Mouse (Mus musculus): Measurements from ENCODE around the gene Fam166a. TPM values are rescaled to one million over a fixed set of nuclear protein-coding genes. Genes with fewer than 3 reads are reported as not detected.

The Fam166a gene
- polyA plus RNA-seq, 1 experiment from 2014 or later, result 1.0 TPM

Other genes starting within 250 kb of the Fam166a start
- 62.6 and 69.8 TPM in 2 replicates for gene Mrpl41, start 243.6 kb upstream of the Fam166a start, polyA plus RNA-seq (2015; fragmentation: Nextera tagmentation; extraction: Ambion mirVana)
- gene Pnpla7, start 242.7 kb upstream of the Fam166a start, polyA plus RNA-seq (2015; fragmentation: Nextera tagmentation; extraction: Ambion mirVana), result 12.2 and 13.5 TPM in 2 replicates
- 8.3 and 9.7 TPM in 2 replicates for gene Nsmf, start 164.4 kb upstream of the Fam166a start, polyA plus RNA-seq (2015; fragmentation: Nextera tagmentation; extraction: Ambion mirVana)
- gene Entpd8, start 138.4 kb upstream of the Fam166a start, polyA plus RNA-seq (2015; fragmentation: Nextera tagmentation; extraction: Ambion mirVana), result 5.3 and 6.8 TPM in 2 replicates
- gene Noxa1, start 123.6 kb upstream of the Fam166a start, polyA plus RNA-seq (2015; fragmentation: Nextera tagmentation; extraction: Ambion mirVana), result 0.94 and 0.98 TPM in 2 replicates
- gene Nrarp, start 38.0 kb upstream of the Fam166a start, polyA plus RNA-seq (2015; fragmentation: Nextera tagmentation; extraction: Ambion mirVana), result 2.1 and 2.4 TPM in 2 replicates
- gene Tor4a, start 21.9 kb upstream of the Fam166a start, polyA plus RNA-seq (2015; fragmentation: Nextera tagmentation; extraction: Ambion mirVana), result 6.2 and 6.8 TPM in 2 replicates
- 35.9 and 40.6 TPM in 2 replicates for gene Nelfb, start 7.3 kb upstream of the Fam166a start, polyA plus RNA-seq (2015; fragmentation: Nextera tagmentation; extraction: Ambion mirVana)
- not detected in 2 replicates for gene Stpg3, start 4.1 kb upstream of the Fam166a start, polyA plus RNA-seq (2015; fragmentation: Nextera tagmentation; extraction: Ambion mirVana)
- gene Tubb4b, start 6.0 kb downstream of the Fam166a start, polyA plus RNA-seq (2015; fragmentation: Nextera tagmentation; extraction: Ambion mirVana), result 695 and 769 TPM in 2 replicates
- not detected in 2 replicates for gene Slc34a3, start 15.6 kb downstream of the Fam166a start, polyA plus RNA-seq (2015; fragmentation: Nextera tagmentation; extraction: Ambion mirVana)
- gene Rnf224, start 18.0 kb downstream of the Fam166a start, polyA plus RNA-seq (2015; fragmentation: Nextera tagmentation; extraction: Ambion mirVana), result not detected in 2 replicates
- 0.31 and 0.59 TPM in 2 replicates for gene Rnf208, start 23.5 kb downstream of the Fam166a start, polyA plus RNA-seq (2015; fragmentation: Nextera tagmentation; extraction: Ambion mirVana)
- gene Cysrt1, start 23.7 kb downstream of the Fam166a start, polyA plus RNA-seq (2015; fragmentation: Nextera tagmentation; extraction: Ambion mirVana), result 0.14 TPM in 1 of 2 replicates, not detected in the other
- gene AL732309.1, start 28.1 kb downstream of the Fam166a start, polyA plus RNA-seq (2015; fragmentation: Nextera tagmentation; extraction: Ambion mirVana), result 1.7 and 1.9 TPM in 2 replicates
- gene Tmem203, start 36.7 kb downstream of the Fam166a start, polyA plus RNA-seq (2015; fragmentation: Nextera tagmentation; extraction: Ambion mirVana), result 11.9 and 12.5 TPM in 2 replicates
- gene Tprn, start 43.9 kb downstream of the Fam166a start, polyA plus RNA-seq (2015; fragmentation: Nextera tagmentation; extraction: Ambion mirVana), result 3.9 and 5.4 TPM in 2 replicates
- gene Ssna1, start 53.7 kb downstream of the Fam166a start, polyA plus RNA-seq (2015; fragmentation: Nextera tagmentation; extraction: Ambion mirVana), result 116 and 124 TPM in 2 replicates
- 41.7 and 45.0 TPM in 2 replicates for gene Anapc2, start 53.7 kb downstream of the Fam166a start, polyA plus RNA-seq (2015; fragmentation: Nextera tagmentation; extraction: Ambion mirVana)
- gene Tmem210, start 69.4 kb downstream of the Fam166a start, polyA plus RNA-seq (2015; fragmentation: Nextera tagmentation; extraction: Ambion mirVana), result not detected in 2 replicates
- gene Lrrc26, start 71.2 kb downstream of the Fam166a start, polyA plus RNA-seq (2015; fragmentation: Nextera tagmentation; extraction: Ambion mirVana), result not detected in 2 replicates
- not detected in 2 replicates for gene Grin1, start 100.4 kb downstream of the Fam166a start, polyA plus RNA-seq (2015; fragmentation: Nextera tagmentation; extraction: Ambion mirVana)
- gene Man1b1, start 113.6 kb downstream of the Fam166a start, polyA plus RNA-seq (2015; fragmentation: Nextera tagmentation; extraction: Ambion mirVana), result 15.9 and 17.1 TPM in 2 replicates
- gene Dpp7, start 137.6 kb downstream of the Fam166a start, polyA plus RNA-seq (2015; fragmentation: Nextera tagmentation; extraction: Ambion mirVana), result 11.5 and 14.7 TPM in 2 replicates
- gene Uap1l1, start 146.9 kb downstream of the Fam166a start, polyA plus RNA-seq (2015; fragmentation: Nextera tagmentation; extraction: Ambion mirVana), result 15.1 and 15.4 TPM in 2 replicates
- gene Sapcd2, start 153.6 kb downstream of the Fam166a start, polyA plus RNA-seq (2015; fragmentation: Nextera tagmentation; extraction: Ambion mirVana), result 18.5 and 19.5 TPM in 2 replicates
- gene Entpd2, start 177.1 kb downstream of the Fam166a start, polyA plus RNA-seq (2015; fragmentation: Nextera tagmentation; extraction: Ambion mirVana), result 0.58 and 0.71 TPM in 2 replicates
- 4.5 and 6.1 TPM in 2 replicates for gene Npdc1, start 180.6 kb downstream of the Fam166a start, polyA plus RNA-seq (2015; fragmentation: Nextera tagmentation; extraction: Ambion mirVana)
- gene Fut7, start 204.5 kb downstream of the Fam166a start, polyA plus RNA-seq (2015; fragmentation: Nextera tagmentation; extraction: Ambion mirVana), result 1.2 and 1.7 TPM in 2 replicates
- gene Abca2, start 210.0 kb downstream of the Fam166a start, polyA plus RNA-seq (2015; fragmentation: Nextera tagmentation; extraction: Ambion mirVana), result 1.2 and 1.3 TPM in 2 replicates
- 0.38 and 1.0 TPM in 2 replicates for gene Clic3, start 238.1 kb downstream of the Fam166a start, polyA plus RNA-seq (2015; fragmentation: Nextera tagmentation; extraction: Ambion mirVana)
- gene Paxx, start 242.3 kb downstream of the Fam166a start, polyA plus RNA-seq (2015; fragmentation: Nextera tagmentation; extraction: Ambion mirVana), result 8.3 and 10.6 TPM in 2 replicates